Mouse (Mus musculus) megakaryocyte, embryonic 14.5 days (primary cell): Measurements from ENCODE around the gene Vmn1r50.

ENCODE experiments used
- FLI1 ChIP-seq: IDR thresholded peaks from 2 replicates; pipeline ENCODE4 v1.6.1; 2012; ENCODE audit warnings: low read length, inconsistent platforms, mixed read lengths
- GATA1 ChIP-seq: IDR thresholded peaks from 3 replicates; pipeline ENCODE4 v1.6.1; 2012; ENCODE audit warnings: mixed read lengths, low read length, inconsistent platforms, borderline replicate concordance

DNA sequence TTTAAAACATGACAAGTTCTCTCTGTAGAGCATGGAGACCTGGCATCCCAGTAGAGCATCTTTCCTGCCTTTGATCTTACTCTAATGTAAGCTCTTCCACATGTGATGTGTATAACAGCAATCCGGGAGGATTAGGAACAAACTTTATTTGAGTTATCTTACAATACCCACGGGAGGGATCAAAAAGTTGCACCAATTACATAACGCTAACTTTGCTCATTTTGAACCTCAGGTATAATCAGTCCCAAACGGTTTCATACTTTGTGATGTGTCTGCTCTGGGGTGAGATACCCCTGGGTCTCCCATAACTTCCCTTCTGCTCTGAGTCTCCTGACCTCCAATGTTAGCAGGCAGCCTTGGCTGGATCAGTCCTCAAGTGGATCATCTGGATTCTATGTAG lies 22.8 kb upstream of the Vmn1r50 start, which contains the start of gene Vmn1r49:
- TF ChIP-seq GATA1 (no peak), FLI1 (no peak)
